Mouse (Mus musculus) liver, postnatal 0 days (tissue): Measurements from ENCODE around the gene Wipf2.
"Not testable (repeated sequence)": the region's sequence is repeated elsewhere in the genome, so short reads cannot be mapped to it uniquely, and the experiment has no call there.

Experiments
- CTCF ChIP-seq: sonication (generic); IDR thresholded peaks from 2 replicates; pipeline ENCODE4 v1.5.1; 2016; ENCODE audit warnings: antibody characterized with exemption, low read depth
- EP300 ChIP-seq: IDR thresholded peaks from 2 replicates; pipeline ENCODE4 v1.6.1; 2016; ENCODE audit warnings: antibody characterized with exemption, low read depth, mild to moderate bottlenecking

DNA sequence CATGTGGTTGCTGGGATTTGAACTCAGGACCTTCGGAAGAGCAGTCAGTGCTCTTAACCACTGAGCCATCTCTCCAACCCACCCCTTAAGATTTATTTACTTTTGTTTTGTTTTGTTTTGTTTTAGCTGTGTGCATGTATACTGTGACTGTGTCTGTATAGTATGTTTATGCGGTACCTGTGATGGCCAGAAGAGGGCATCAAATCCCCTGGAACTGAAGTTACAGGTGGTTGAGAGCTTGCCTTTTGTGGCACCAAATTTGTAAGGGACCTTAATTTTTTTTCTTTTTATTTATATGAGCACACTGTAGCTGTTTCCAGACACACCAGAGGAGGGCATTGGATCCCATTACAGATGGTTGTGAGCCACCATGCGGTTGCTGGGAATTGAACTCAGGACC, 52.9 kb downstream of the Wipf2 start:
- TF ChIP-seq CTCF, result peak; percentile 66
- TF ChIP-seq EP300, result not testable (repeated sequence)
